ENCODE assay signal across 11 mouse cellular contexts in genomic region chr5:124205809-124206380, GRCm38 (mm10). TPM values are rescaled to one million over a fixed set of nuclear protein-coding genes. Genes with fewer than 3 reads are reported as not detected.
DNase-seq lines count a peak whose midpoint lies in the region; ATAC-seq and TF ChIP-seq lines count a peak whose summit lies in the region.
"Had no signal": no experiment of that assay in that cellular context is flagged by ENCODE, and none has a peak within 500 bp of the region (broad histone marks: within the 10 kb centered on the region; RNA-seq: fewer than 3 reads in every experiment).

No protein-coding gene starts in this region.

- no peak for TF ChIP-seq EP300 in lung, postnatal 0 days (IDR thresholded peaks at IDR 0.05)

- H3K4me2 ChIP-seq in hindbrain, embryonic 14.5 days (replicated peaks), result no peak overlapping the region
- no peak overlapping the region for H3K4me2 ChIP-seq in hindbrain, embryonic 13.5 days
- H3K4me2 ChIP-seq in lung, postnatal 0 days (replicated peaks; ENCODE audit: low read depth, low read length), result no peak overlapping the region
- no peak overlapping the region for H3K4me2 ChIP-seq in embryonic facial prominence, embryonic 13.5 days
- H3K4me2 ChIP-seq in myocyte (ENCODE audit: low read depth), result peak overlapping the region; percentile 16
- H3K4me2 ChIP-seq: hindbrain, embryonic 15.5 days had no signal

- no peak overlapping the region for H3K27ac ChIP-seq in hindbrain, embryonic 14.5 days
- no peak overlapping the region for H3K27ac ChIP-seq in hindbrain, embryonic 13.5 days
- H3K27ac ChIP-seq in lung, postnatal 0 days (ENCODE audit: low read length), result peak overlapping the region; percentile 39
- H3K27ac ChIP-seq in embryonic facial prominence, embryonic 13.5 days, result no peak overlapping the region
- H3K27ac ChIP-seq: hindbrain, embryonic 15.5 days had no signal

- TF ChIP-seq POLR2A in myocyte (IDR thresholded peaks at IDR 0.05; ENCODE audit: insufficient read length, low read depth), result no peak

- no peak for ATAC-seq in hindbrain, embryonic 14.5 days (ENCODE audit: low FRiP score)
- ATAC-seq in hindbrain, embryonic 13.5 days (ENCODE audit: low FRiP score), result no peak
- ATAC-seq in lung, postnatal 0 days, result no peak; the same call in 1 of the 2 replicates
- no peak for ATAC-seq in embryonic facial prominence, embryonic 13.5 days (ENCODE audit: insufficient number of reproducible peaks, insufficient read depth, low FRiP score, low TSS enrichment, low read depth)

- no peaks in the 10 kb centered on the region for H3K79me2 ChIP-seq in myocyte (ENCODE audit: control insufficient read depth, insufficient read depth)

- WGBS in hindbrain, embryonic 14.5 days, result 66% methylated on average over 5 of the region's 5 CpGs
- 65% methylated on average over 5 of the region's 5 CpGs for WGBS in hindbrain, embryonic 13.5 days
- 39% methylated on average over 5 of the region's 5 CpGs for WGBS in lung, postnatal 0 days
- WGBS in embryonic facial prominence, embryonic 13.5 days, result 33% methylated on average over 5 of the region's 5 CpGs

- H3ac ChIP-seq in myocyte (ENCODE audit: control insufficient read depth, insufficient read length), result no peak overlapping the region

- no peak for DNase-seq in hindbrain, embryonic 14.5 days (ENCODE audit: low spot score)
- DNase-seq in lung, postnatal 0 days (ENCODE audit: low spot score), result no peak
- no peak for DNase-seq in lung, adult 18-20 months
- no peak for DNase-seq in embryo, embryonic 10.5 days (ENCODE audit: low spot score)
- DNase-seq: cerebellum, adult 9-10 months; thymus, postnatal 4 days had no signal

- H3K9me3 ChIP-seq in hindbrain, embryonic 14.5 days (ENCODE audit: control insufficient read depth, low read length), result no peaks in the 10 kb centered on the region
- no peaks in the 10 kb centered on the region for H3K9me3 ChIP-seq in hindbrain, embryonic 13.5 days
- no peaks in the 10 kb centered on the region for H3K9me3 ChIP-seq in lung, postnatal 0 days (ENCODE audit: low read length)
- H3K9me3 ChIP-seq in embryonic facial prominence, embryonic 13.5 days, result no peaks in the 10 kb centered on the region
- H3K9me3 ChIP-seq: hindbrain, embryonic 15.5 days had no signal

- no peak for TF ChIP-seq CTCF in lung, postnatal 0 days (IDR thresholded peaks at IDR 0.05)

- H3K27me3 ChIP-seq in hindbrain, embryonic 14.5 days (ENCODE audit: control insufficient read depth, insufficient read depth, low read length), result no peaks in the 10 kb centered on the region
- H3K27me3 ChIP-seq in hindbrain, embryonic 13.5 days, result no peaks in the 10 kb centered on the region
- H3K27me3 ChIP-seq in lung, postnatal 0 days (replicated peaks; ENCODE audit: insufficient read depth, low read length), result no peaks in the 10 kb centered on the region
- H3K27me3 ChIP-seq in embryonic facial prominence, embryonic 13.5 days, result no peaks in the 10 kb centered on the region
- no peaks in the 10 kb centered on the region for H3K27me3 ChIP-seq in myocyte (ENCODE audit: control insufficient read depth, insufficient read depth, insufficient read length)
- H3K27me3 ChIP-seq: CH12.LX; hindbrain, embryonic 15.5 days had no signal

- H3K9ac ChIP-seq in hindbrain, embryonic 14.5 days, result 0 out of 2 replicates have a peak overlapping the region, but pooled peaks have one; percentile 7
- no peak overlapping the region for H3K9ac ChIP-seq in hindbrain, embryonic 13.5 days
- H3K9ac ChIP-seq in lung, postnatal 0 days (replicated peaks; ENCODE audit: low read depth), result no peak overlapping the region
- H3K9ac ChIP-seq in embryonic facial prominence, embryonic 13.5 days, result peak overlapping the region; percentile 27
- H3K9ac ChIP-seq: hindbrain, embryonic 15.5 days had no signal

- no peaks in the 10 kb centered on the region for H3K36me3 ChIP-seq in hindbrain, embryonic 14.5 days (replicated peaks; ENCODE audit: control insufficient read depth, insufficient read depth)
- no peaks in the 10 kb centered on the region for H3K36me3 ChIP-seq in hindbrain, embryonic 13.5 days
- no peaks in the 10 kb centered on the region for H3K36me3 ChIP-seq in lung, postnatal 0 days (ENCODE audit: insufficient read depth, low read length)
- H3K36me3 ChIP-seq in embryonic facial prominence, embryonic 13.5 days, result no peaks in the 10 kb centered on the region; the same call in 1 of the 2 replicates
- H3K36me3 ChIP-seq in myocyte (ENCODE audit: control insufficient read depth, insufficient read depth), result no peaks in the 10 kb centered on the region
- H3K36me3 ChIP-seq: hindbrain, embryonic 15.5 days had no signal

- no peak overlapping the region for H3K4me3 ChIP-seq in hindbrain, embryonic 14.5 days (replicated peaks; ENCODE audit: low read length)
- no peak overlapping the region for H3K4me3 ChIP-seq in hindbrain, embryonic 13.5 days
- no peak overlapping the region for H3K4me3 ChIP-seq in lung, postnatal 0 days (ENCODE audit: low read depth, low read length)
- H3K4me3 ChIP-seq in embryonic facial prominence, embryonic 13.5 days, result no peak overlapping the region
- no peak overlapping the region for H3K4me3 ChIP-seq in myocyte
- H3K4me3 ChIP-seq: hindbrain, embryonic 15.5 days had no signal

- H3K4me1 ChIP-seq in hindbrain, embryonic 14.5 days (replicated peaks; ENCODE audit: control insufficient read depth, insufficient read depth, low read length), result peaks cover 19% of the 10 kb centered on the region
- peaks cover 52% of the 10 kb centered on the region for H3K4me1 ChIP-seq in hindbrain, embryonic 13.5 days (replicated peaks)
- H3K4me1 ChIP-seq in lung, postnatal 0 days (ENCODE audit: insufficient read depth, low read depth, low read length), result peaks cover 31% of the 10 kb centered on the region
- H3K4me1 ChIP-seq in embryonic facial prominence, embryonic 13.5 days, result peaks cover 34% of the 10 kb centered on the region

TF ChIP-seq in myocyte, 11 proteins besides CTCF, POLR2A, EP300 and RAD21:
- TF ChIP-seq TCF12 (IDR thresholded peaks at IDR 0.05; ENCODE audit: insufficient read depth, poor library complexity, severe bottlenecking), result no peak
- TF ChIP-seq MYOD1 (IDR thresholded peaks at IDR 0.05; ENCODE audit: control insufficient read depth in 1 of 3, insufficient read length in 2 of 3, low read depth in 2 of 3), result peak in 1 of 3 experiments; percentile 2
- TF ChIP-seq E2F4 (IDR thresholded peaks at IDR 0.05; ENCODE audit: insufficient read depth), result no peak
- TF ChIP-seq CEBPB (IDR thresholded peaks at IDR 0.05; ENCODE audit: insufficient read depth, poor library complexity, severe bottlenecking), result no peak
- TF ChIP-seq TCF3 (IDR thresholded peaks at IDR 0.05; ENCODE audit: insufficient read length, low read depth), result no peak

RNA-seq across cellular contexts. Expression of gene Pitpnm2, which starts 43.7 kb away (rescaled TPM):
- polyA plus RNA-seq in hindbrain, embryonic 14.5 days (2014; fragmentation: Nextera tagmentation; extraction: Ambion mirVana), result 13.5 and 15.1 TPM in 2 replicates
- 7.4 and 8.3 TPM in 2 replicates for polyA plus RNA-seq in hindbrain, embryonic 13.5 days (2015; fragmentation: Nextera tagmentation; extraction: Ambion mirVana)
- polyA plus RNA-seq in lung, postnatal 0 days (2015; fragmentation: Nextera tagmentation; extraction: Ambion mirVana), result 9.2 and 10.5 TPM in 2 replicates
- 4.6 and 4.8 TPM in 2 replicates for polyA plus RNA-seq in embryonic facial prominence, embryonic 13.5 days (2015; fragmentation: Nextera tagmentation; extraction: Ambion mirVana)
- polyA plus RNA-seq in myocyte (2012; fragmentation: generic; extraction: Trizol), result 5.3 TPM

Comparison
In these comparisons a context has a peak if more than half of its experiments do, and no peak if none do; other contexts are left out.
1. H3K9ac ChIP-seq: peak in hindbrain, embryonic 14.5 days (single experiment) and embryonic facial prominence, embryonic 13.5 days (single experiment); none in hindbrain, embryonic 13.5 days (single experiment) and lung, postnatal 0 days (single experiment).